Mouse (Mus musculus): Measurements from ENCODE around the gene Bpifa1. TPM values are rescaled to one million over a fixed set of nuclear protein-coding genes. Genes with fewer than 3 reads are reported as not detected.

Gene Bpifa1
- polyA plus RNA-seq, 1 experiment from 2014 or later = not detected

Other genes with a start within 250 kb of the Bpifa1 start
- not detected in 2 replicates for gene Bpifb6, start 242.5 kb upstream of the Bpifa1 start, polyA plus RNA-seq (2015; fragmentation: Nextera tagmentation; extraction: Ambion mirVana)
- gene Bpifb3, start 224.7 kb upstream of the Bpifa1 start, polyA plus RNA-seq (2015; fragmentation: Nextera tagmentation; extraction: Ambion mirVana) = not detected in 2 replicates
- not detected in 2 replicates for gene Bpifb4, start 204.7 kb upstream of the Bpifa1 start, polyA plus RNA-seq (2015; fragmentation: Nextera tagmentation; extraction: Ambion mirVana)
- gene Bpifa6, start 167.9 kb upstream of the Bpifa1 start, polyA plus RNA-seq (2015; fragmentation: Nextera tagmentation; extraction: Ambion mirVana) = not detected in 2 replicates
- not detected in 2 replicates for gene Bpifa2, start 134.6 kb upstream of the Bpifa1 start, polyA plus RNA-seq (2015; fragmentation: Nextera tagmentation; extraction: Ambion mirVana)
- gene Bpifa3, start 12.5 kb upstream of the Bpifa1 start, polyA plus RNA-seq (2015; fragmentation: Nextera tagmentation; extraction: Ambion mirVana) = not detected in 2 replicates
- not detected in 2 replicates for gene Bpifa5, start 19.7 kb downstream of the Bpifa1 start, polyA plus RNA-seq (2015; fragmentation: Nextera tagmentation; extraction: Ambion mirVana)
- gene Bpifb1, start 47.9 kb downstream of the Bpifa1 start, polyA plus RNA-seq (2015; fragmentation: Nextera tagmentation; extraction: Ambion mirVana) = not detected in 2 replicates
- not detected in 2 replicates for gene Bpifb5, start 80.9 kb downstream of the Bpifa1 start, polyA plus RNA-seq (2015; fragmentation: Nextera tagmentation; extraction: Ambion mirVana)
- gene Bpifb9a, start 115.0 kb downstream of the Bpifa1 start, polyA plus RNA-seq (2015; fragmentation: Nextera tagmentation; extraction: Ambion mirVana) = not detected in 2 replicates
- gene Bpifb9b, start 164.3 kb downstream of the Bpifa1 start, polyA plus RNA-seq (2015; fragmentation: Nextera tagmentation; extraction: Ambion mirVana) = not detected in 2 replicates
- 15.2 and 15.7 TPM in 2 replicates for gene Cdk5rap1, start 230.1 kb downstream of the Bpifa1 start, polyA plus RNA-seq (2015; fragmentation: Nextera tagmentation; extraction: Ambion mirVana)

Data from neural tube, embryonic 13.5 days (tissue).